Mouse (Mus musculus) embryonic facial prominence, embryonic 11.5 days (tissue): ENCODE results near the gene Lima1. TPM values are rescaled to one million over a fixed set of nuclear protein-coding genes. Genes with fewer than 3 reads are reported as not detected.
A peak's percentile ranks its signal among the peaks of the same experiment; 100 is the strongest.
"Not testable (repeated sequence)": the region's sequence is repeated elsewhere in the genome, so short reads cannot be mapped to it uniquely, and the experiment has no call there.

ENCODE experiments used
- ATAC-seq: fragments of 200-750 bp; cut with Nextera tagmentation; replicated peaks from 2 replicates; pipeline ENCODE4 v1.8.0; 2017; ENCODE audit warnings: low read depth; ENCODE audit not compliant: insufficient number of reproducible peaks, low FRiP score, low TSS enrichment
- DNase-seq: peaks from one replicate; pipeline ENCODE4 v3.0.0-alpha.2; 2015; ENCODE audit warnings: low spot score
- H3K27ac ChIP-seq: fragments of 300-500 bp; sonication (generic); replicated peaks from 2 replicates; pipeline ENCODE4 v1.5.1; 2014; ENCODE audit warnings: mild to moderate bottlenecking, low read depth, low read length, control low read depth
- H3K27me3 ChIP-seq: fragments of 300-500 bp; sonication (generic); 2 replicates; pipeline ENCODE4 v1.6.1; 2014; ENCODE audit warnings: mild to moderate bottlenecking, low read length, moderate library complexity, mixed read lengths; ENCODE audit not compliant: control insufficient read depth, insufficient read depth
- H3K36me3 ChIP-seq: fragments of 300-500 bp; sonication (generic); replicated peaks from 2 replicates; pipeline ENCODE4 v1.6.1; 2014; ENCODE audit warnings: low read depth, mild to moderate bottlenecking, low read length, moderate library complexity, mixed read lengths; ENCODE audit not compliant: control insufficient read depth, insufficient read depth
- H3K4me1 ChIP-seq: fragments of 300-500 bp; sonication (generic); 2 replicates; pipeline ENCODE4 v1.6.1; 2014; ENCODE audit warnings: low read length, mixed read lengths; ENCODE audit not compliant: control insufficient read depth, insufficient read depth
- H3K4me2 ChIP-seq: fragments of 300-500 bp; sonication (generic); 2 replicates; pipeline ENCODE4 v1.6.1; 2014; ENCODE audit warnings: low read depth, mild to moderate bottlenecking, control low read depth, low read length, moderate library complexity
- H3K4me3 ChIP-seq: fragments of 300-500 bp; sonication (generic); 2 replicates; pipeline ENCODE4 v1.5.1; 2014; ENCODE audit warnings: low read depth, low read length, control low read depth
- H3K9ac ChIP-seq: fragments of 300-500 bp; sonication (generic); replicated peaks from 2 replicates; pipeline ENCODE4 v1.6.1; 2014; ENCODE audit warnings: mild to moderate bottlenecking, control low read depth, low read length
- H3K9me3 ChIP-seq: fragments of 300-500 bp; sonication (generic); replicated peaks from 2 replicates; pipeline ENCODE4 v1.6.1; 2016; ENCODE audit warnings: mild to moderate bottlenecking, low read length, inconsistent platforms, mixed read lengths; ENCODE audit not compliant: control insufficient read depth
- WGBS: fragments of 180-500 bp; shearing (Covaris S2); extraction: QIAGEN DNeasy Blood & Tissue Kit; methylation state at CpG from one replicate; pipeline ENCODE4 v1.1.7; 2014; 5-methylcytosine and 5-hydroxymethylcytosine counted together
- polyA plus RNA-seq: library from polyadenylated mRNA; unstranded; fragments of >200 nt; fragmentation: Nextera tagmentation; extraction: Ambion mirVana; gene quantifications from 2 replicates; pipeline ENCODE4 v1.2.1, GENCODE M21; 2014

Lima1 gene
- polyA plus RNA-seq = 75.3 and 80.8 TPM in 2 replicates

DNA sequence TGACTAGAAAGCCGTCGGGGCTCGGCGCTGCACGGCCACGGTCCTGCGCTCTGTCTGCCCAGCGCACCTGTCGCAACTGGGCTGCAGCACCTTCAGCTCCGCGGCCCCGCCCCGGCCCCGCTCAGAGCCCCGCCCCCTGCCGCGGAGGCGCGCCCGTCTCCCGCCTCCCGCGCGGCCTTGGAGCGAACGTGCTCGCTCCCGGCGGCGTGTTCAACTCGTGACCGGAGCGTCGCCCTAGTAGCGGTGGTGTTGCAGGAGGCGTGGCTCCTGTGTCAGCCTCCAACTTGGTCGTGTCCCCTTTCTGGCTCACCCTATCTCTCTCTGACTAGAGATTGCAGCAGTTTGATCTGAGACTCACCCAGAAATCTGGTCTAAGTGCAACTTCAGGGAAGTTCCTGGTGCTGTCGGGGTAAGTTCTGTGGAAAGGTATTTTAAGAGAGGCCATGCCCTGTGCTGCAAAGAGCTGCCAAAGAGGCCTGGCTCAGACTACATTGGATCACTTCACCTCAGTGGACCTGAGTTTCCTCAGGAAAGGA lies at the start of gene Lima1:
Gene Lima1, minus strand, starts transcription at position 123 of the 536 bp plus-strand sequence.
- Histone ChIP-seq H3K27ac (no peak within 1 kb of the TSS), H3K27me3 (no peaks in the 10 kb centered on the region), H3K9ac (peak within 1 kb of the TSS; percentile 69), H3K4me1 (no peaks in the 10 kb centered on the region), H3K4me2 (peak within 1 kb of the TSS; percentile 97), H3K9me3 (no peaks in the 10 kb centered on the region), H3K36me3 (no peaks in the 10 kb centered on the region), H3K4me3 (peak within 1 kb of the TSS; percentile 65)
- under 1% methylated on average over 37 of the region's 38 CpGs for WGBS
- ATAC-seq (peak; percentile 89), DNase-seq (peak; percentile 94)

DNA sequence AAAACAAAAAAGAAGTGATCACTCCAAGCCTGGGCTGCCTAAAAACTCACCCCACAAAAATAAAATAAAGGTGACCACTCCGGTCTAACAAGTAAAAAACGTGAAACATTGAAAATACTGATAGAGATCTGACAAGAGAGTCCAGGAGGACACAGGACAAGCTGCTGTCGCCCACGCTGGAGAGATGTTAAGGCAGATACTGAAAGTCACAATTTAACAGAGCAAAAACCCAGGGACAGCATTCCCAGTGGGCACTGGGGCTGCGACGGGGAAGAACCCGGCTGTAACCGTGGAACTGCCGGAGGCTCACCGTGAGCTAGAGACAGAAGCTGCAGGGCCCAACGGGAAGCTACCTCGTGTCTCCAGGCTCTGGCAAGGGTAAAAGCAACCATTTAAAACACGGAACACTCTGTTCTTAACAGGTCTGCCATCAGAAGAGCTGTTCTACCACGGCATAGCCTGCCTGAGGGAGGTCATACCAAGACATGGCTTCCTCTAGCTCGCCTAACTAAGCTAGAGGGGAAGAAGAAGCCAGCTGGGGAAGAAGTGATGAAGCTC lies 44.4 kb upstream of the Lima1 start:
- Histone ChIP-seq H3K27me3 (no peaks in the 10 kb centered on the region), H3K9me3 (no peaks in the 10 kb centered on the region), H3K4me3 (no peak overlapping the region), H3K27ac (no peak overlapping the region), H3K4me1 (no peaks in the 10 kb centered on the region), H3K9ac (no peak overlapping the region), H3K4me2 (no peak overlapping the region), H3K36me3 (no peaks in the 10 kb centered on the region)
- 85% methylated on average over 15 of the region's 15 CpGs for WGBS
- no peak for DNase-seq
- no peak for ATAC-seq

DNA sequence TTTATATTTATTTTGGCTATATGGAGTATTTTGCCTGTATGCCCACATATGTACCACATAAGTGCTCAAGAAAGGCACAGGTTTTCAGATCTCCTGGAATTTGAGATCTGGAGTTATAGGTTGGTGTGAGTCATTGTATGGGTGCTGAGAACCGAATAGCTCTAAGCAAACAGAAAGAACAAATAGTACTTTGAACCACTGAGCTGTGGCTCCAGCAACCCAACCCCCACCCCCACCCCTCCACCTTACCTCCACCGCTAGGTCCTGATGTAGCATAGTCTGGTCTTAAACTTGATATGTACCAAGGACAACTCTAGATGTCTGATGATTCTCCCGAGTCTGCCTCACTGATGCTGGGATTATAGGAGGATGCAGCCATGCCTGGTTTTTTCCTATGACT lies 42.0 kb upstream of the Lima1 start:
- Histone ChIP-seq H3K9ac (no peak overlapping the region), H3K27me3 (no peaks in the 10 kb centered on the region), H3K27ac (no peak overlapping the region), H3K4me2 (no peak overlapping the region), H3K9me3 (no peaks in the 10 kb centered on the region), H3K4me3 (no peak overlapping the region), H3K36me3 (no peaks in the 10 kb centered on the region), H3K4me1 (no peaks in the 10 kb centered on the region)
- 78% methylated on average over 3 of the region's 3 CpGs for WGBS
- DNase-seq (no peak), ATAC-seq (no peak)

DNA sequence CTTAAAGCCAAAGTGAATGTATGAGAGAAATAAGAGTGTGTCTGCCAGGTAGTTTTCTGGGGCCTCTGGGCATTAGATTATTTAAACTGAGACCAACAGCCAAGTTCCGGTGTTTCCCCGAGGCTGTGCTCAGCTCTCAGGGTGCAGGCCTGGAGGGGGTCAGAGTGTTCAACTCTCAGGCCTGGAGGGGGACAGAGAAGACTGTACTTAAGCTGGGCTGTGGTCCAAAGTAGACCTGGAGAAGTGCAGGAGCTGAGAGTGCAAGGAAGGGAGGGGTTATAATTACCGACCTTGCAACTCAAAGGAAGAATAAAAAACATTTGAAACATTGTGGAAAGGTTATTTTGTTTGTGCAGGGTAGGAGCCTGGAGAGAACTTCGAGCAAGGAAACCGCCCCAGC lies 39.4 kb upstream of the Lima1 start:
- DNase-seq (no peak), ATAC-seq (no peak)
- Histone ChIP-seq H3K4me1 (no peaks in the 10 kb centered on the region), H3K27me3 (no peaks in the 10 kb centered on the region), H3K27ac (no peak overlapping the region), H3K9ac (no peak overlapping the region), H3K4me2 (no peak overlapping the region), H3K9me3 (no peaks in the 10 kb centered on the region), H3K36me3 (no peaks in the 10 kb centered on the region), H3K4me3 (no peak overlapping the region)
- WGBS = 79% methylated on average over 5 of the region's 5 CpGs

DNA sequence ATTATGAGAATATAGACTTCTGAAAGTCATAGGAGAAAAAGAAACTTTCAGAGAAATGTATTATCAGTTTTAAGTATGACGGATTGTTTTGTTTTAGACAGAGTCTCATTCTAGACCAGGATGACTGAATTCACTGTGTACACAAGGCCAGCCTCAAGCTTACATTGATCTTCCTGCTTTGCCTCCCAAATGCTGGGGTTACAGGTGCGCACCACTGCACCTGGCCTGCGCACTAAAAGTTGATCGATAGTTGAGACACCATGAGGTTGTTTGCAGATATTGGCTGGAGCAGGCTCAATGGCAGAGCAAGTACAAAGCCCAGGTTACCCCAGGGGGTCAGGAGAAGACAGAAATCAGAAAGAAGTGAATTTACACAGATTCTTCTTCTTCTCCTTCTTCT lies 36.5 kb upstream of the Lima1 start:
- Histone ChIP-seq H3K4me3 (no peak overlapping the region), H3K9me3 (no peaks in the 10 kb centered on the region), H3K27me3 (no peaks in the 10 kb centered on the region), H3K9ac (no peak overlapping the region), H3K4me2 (no peak overlapping the region), H3K4me1 (no peaks in the 10 kb centered on the region), H3K27ac (no peak overlapping the region), H3K36me3 (no peaks in the 10 kb centered on the region)
- ATAC-seq (no peak), DNase-seq (no peak)
- 91% methylated on average over 4 of the region's 4 CpGs for WGBS

DNA sequence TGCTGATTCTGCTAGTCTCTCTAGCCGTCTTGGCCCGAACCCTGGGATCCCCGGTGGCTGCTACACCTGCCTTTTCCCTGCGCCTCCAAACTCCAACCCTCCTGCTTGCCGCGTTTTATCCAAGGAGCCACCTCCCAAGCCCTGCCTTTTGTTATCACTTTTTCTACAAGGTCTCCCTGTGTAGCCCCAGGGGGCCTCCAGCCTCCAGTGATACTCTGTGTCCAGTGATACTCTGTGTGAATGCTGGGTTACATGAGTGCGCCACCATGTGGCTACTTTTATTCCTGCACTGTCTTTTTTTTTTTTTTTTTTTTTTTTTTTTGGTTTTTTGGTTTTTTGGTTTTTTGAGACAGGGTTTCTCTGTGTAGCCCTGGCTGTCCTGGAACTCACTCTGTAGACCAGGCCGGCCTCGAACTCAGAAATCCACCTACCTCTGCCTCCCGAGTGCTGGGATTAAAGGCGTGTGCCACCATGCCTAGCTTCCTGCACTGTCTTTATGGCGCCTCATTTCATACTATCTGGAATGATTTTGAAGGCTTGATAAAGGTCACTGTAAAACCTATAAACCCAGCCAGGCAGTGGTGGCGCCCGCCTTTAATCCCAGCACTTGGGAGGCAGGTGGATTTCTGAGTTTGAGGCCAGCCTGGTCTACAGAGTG lies 34.2 kb upstream of the Lima1 start:
- WGBS = 43% methylated on average over 14 of the region's 14 CpGs

DNA sequence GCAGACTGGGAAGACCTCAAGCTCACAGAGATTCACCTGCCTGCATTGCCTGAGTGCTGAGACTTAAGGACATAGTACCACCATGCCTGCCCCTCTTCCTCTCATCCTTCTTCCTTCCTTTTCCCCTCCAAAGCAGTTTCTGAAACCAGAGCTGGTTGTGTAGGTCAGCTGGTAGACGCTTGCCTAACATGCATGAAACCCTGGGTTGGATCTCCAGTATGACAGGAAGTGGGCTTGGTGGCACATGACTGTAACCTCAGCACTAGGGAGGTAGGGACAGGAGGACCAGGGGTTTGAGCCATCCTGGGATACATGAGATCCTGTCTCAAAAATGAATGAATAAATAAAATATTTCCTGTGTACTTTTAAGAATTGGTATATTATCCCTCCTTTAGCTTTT lies 32.3 kb upstream of the Lima1 start:
- Histone ChIP-seq H3K4me1 (no peaks in the 10 kb centered on the region), H3K9ac (no peak overlapping the region), H3K4me3 (no peak overlapping the region), H3K27ac (no peak overlapping the region), H3K4me2 (no peak overlapping the region), H3K36me3 (no peaks in the 10 kb centered on the region), H3K9me3 (no peaks in the 10 kb centered on the region), H3K27me3 (no peaks in the 10 kb centered on the region)
- 72% methylated on average over 1 of the region's 1 CpGs for WGBS
- no peak for ATAC-seq
- DNase-seq = no peak

More for the DNA sequence above, 34.2 kb upstream of the Lima1 start:
- H3K36me3 ChIP-seq, H3K27ac ChIP-seq, H3K4me2 ChIP-seq, H3K27me3 ChIP-seq, H3K4me3 ChIP-seq, H3K4me1 ChIP-seq, H3K9me3 ChIP-seq, H3K9ac ChIP-seq: not testable (repeated sequence)
- peak; percentile 56; the same call in 1 of the 2 replicates for ATAC-seq
- peak; percentile 68 for DNase-seq

DNA sequence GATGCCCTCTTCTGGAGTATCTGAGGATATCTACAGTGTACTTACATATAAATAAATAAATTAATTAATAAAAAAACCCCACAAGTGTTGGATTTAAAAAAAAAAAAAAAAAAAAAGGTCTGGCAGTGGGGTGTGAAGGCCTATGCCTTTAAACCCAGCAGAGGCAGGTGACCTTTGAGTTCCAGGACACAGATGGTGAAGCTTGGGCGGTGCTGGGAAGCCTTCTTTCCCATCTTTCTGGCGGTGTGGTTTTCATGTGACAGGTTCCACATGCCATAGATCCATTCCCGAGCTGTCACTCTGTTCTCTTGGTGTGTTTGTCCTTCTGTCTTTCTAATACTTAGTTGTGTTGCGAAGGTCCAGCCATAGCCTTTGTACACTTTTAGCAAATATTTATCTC lies 31.8 kb upstream of the Lima1 start:
- 78% methylated on average over 4 of the region's 4 CpGs for WGBS
- Histone ChIP-seq H3K27me3 (no peaks in the 10 kb centered on the region), H3K36me3 (no peaks in the 10 kb centered on the region), H3K9ac (no peak overlapping the region), H3K4me3 (no peak overlapping the region), H3K9me3 (no peaks in the 10 kb centered on the region), H3K27ac (no peak overlapping the region), H3K4me2 (no peak overlapping the region), H3K4me1 (no peaks in the 10 kb centered on the region)
- ATAC-seq (no peak), DNase-seq (no peak)
